Mouse (Mus musculus) bone marrow, adult 2 months (tissue): ENCODE measurements around the gene H2-T23. TPM values are rescaled to one million over a fixed set of nuclear protein-coding genes. Genes with fewer than 3 reads are reported as not detected.
A peak's percentile ranks its signal among the peaks of the same experiment; 100 is the strongest.

Experiments
- H3K27ac ChIP-seq: fragments of 200-500 bp; 2 replicates; pipeline ENCODE4 v1.5.1; 2012; ENCODE audit warnings: low read depth, mild to moderate bottlenecking, control low read depth, inconsistent platforms, low read length; ENCODE audit not compliant: control insufficient read depth, poor library complexity, insufficient read depth
- H3K4me1 ChIP-seq: fragments of 200-500 bp; 2 replicates; pipeline ENCODE4 v1.6.1; 2011; ENCODE audit warnings: low read length; ENCODE audit not compliant: control insufficient read depth, insufficient read depth
- H3K4me3 ChIP-seq: fragments of 200-500 bp; replicated peaks from 2 replicates; pipeline ENCODE3; 2011; ENCODE audit warnings: mild to moderate bottlenecking, low read depth, low read length, control low read depth; ENCODE audit not compliant: control insufficient read depth
- CTCF ChIP-seq: fragments of 200-500 bp; IDR thresholded peaks from 2 replicates; pipeline ENCODE4 v1.5.1; 2011; ENCODE audit warnings: low read length, control low read depth; ENCODE audit not compliant: control insufficient read depth, insufficient read depth
- POLR2A ChIP-seq: fragments of 200-500 bp; IDR thresholded peaks from 2 replicates; pipeline ENCODE4 v1.6.1; 2011; ENCODE audit warnings: low read depth, mild to moderate bottlenecking, control low read depth, low read length, borderline replicate concordance; ENCODE audit not compliant: control insufficient read depth
- WGBS: fragments of 180-500 bp; shearing (Covaris S2); methylation state at CpG from one replicate; pipeline ENCODE4 v1.1.7; 2018; 5-methylcytosine and 5-hydroxymethylcytosine counted together
- polyA plus RNA-seq: library from polyadenylated mRNA; stranded (reverse); fragments of >200 nt; gene quantifications from 2 replicates; pipeline ENCODE4 v1.2.4, GENCODE M21; 2011; ENCODE audit warnings: low replicate concordance; ENCODE audit not compliant: missing spikeins, insufficient read depth, insufficient read length

Gene H2-T23
- polyA plus RNA-seq, 1 experiment, result 94.6 TPM

DNA sequence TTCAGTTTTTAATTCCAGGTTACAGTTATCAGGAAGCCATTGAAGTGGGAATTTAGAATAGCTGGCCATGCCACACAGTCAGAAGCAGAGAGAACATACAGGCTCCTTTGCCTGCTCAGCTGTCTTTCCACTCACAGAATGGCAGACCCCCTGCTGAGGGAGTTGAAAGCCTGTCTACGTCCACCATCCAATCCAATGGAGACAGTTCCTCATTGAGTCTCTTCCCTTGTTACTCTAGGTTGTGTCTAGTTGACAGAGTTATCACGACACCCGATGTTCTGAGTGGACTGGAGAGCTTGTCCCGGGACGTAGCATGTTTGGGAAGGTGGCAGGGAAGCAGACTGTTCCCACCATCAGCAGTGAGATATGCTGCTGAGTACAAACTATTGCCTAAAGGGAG is 7.5 kb downstream of the H2-T23 start:
- Histone ChIP-seq H3K4me3 (no peak overlapping the region), H3K4me1 (peaks cover 13% of the 10 kb centered on the region), H3K27ac (no peak overlapping the region)
- 61% methylated on average over 5 of the region's 5 CpGs for WGBS
- TF ChIP-seq CTCF (no peak), POLR2A (no peak)

GRCm38 (mm10) chr17:36023710-36024654 is 8.7 kb downstream of the H2-T23 start:
- WGBS, result 30% methylated on average over 9 of the region's 9 CpGs
- TF ChIP-seq POLR2A (no peak), CTCF (no peak)
- Histone ChIP-seq H3K27ac (peak overlapping the region; percentile 78), H3K4me1 (peaks cover 13% of the 10 kb centered on the region), H3K4me3 (peak overlapping the region; percentile 43)

DNA sequence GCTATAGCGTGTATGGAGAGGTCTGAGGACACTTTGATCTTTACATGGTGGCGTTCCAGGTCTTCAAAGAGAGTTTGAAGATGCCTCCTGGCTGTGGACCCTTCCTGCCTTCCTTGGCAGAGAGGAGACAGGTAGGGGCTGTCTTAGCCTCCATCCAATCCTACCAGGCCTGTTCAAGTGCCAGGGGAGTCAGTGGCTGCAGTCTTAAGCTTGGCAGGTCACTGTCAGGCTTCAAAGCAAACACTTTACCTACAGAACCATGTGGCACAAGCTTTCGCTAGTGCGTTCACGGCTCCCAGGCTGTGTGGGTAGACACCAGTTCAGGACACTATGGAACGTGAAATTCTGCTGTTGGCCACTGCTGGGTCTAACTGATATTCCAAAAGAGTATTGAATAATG is 9.7 kb downstream of the H2-T23 start:
- peaks cover 13% of the 10 kb centered on the region for H3K4me1 ChIP-seq
- peak overlapping the region; percentile 41 for H3K27ac ChIP-seq
- WGBS, result 86% methylated on average over 6 of the region's 6 CpGs
- H3K4me3 ChIP-seq, result no peak overlapping the region
- TF ChIP-seq POLR2A (no peak), CTCF (no peak)

DNA sequence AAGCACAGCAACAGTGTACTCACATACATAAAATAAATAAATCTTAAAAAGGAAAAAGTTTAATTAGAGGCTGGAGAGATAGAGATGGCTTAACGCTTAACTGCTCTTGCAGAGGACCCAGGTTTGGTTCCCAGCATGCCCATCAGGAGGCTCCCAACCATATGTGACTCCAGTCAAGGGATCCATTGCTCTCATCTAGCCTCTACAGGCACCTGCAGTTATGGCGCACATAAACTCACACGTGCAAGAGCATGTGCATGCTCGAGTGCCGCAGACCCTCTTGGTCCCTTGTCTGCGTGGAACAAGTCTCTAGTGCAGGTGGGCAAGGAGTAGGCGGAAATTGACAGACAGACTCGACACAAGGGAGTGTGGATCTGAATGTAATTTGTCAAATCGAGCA is 10.6 kb downstream of the H2-T23 start:
- Histone ChIP-seq H3K27ac (peak overlapping the region; percentile 20), H3K4me1 (peaks cover 13% of the 10 kb centered on the region), H3K4me3 (no peak overlapping the region)
- WGBS, result 71% methylated on average over 9 of the region's 9 CpGs
- TF ChIP-seq CTCF (no peak), POLR2A (no peak)

DNA sequence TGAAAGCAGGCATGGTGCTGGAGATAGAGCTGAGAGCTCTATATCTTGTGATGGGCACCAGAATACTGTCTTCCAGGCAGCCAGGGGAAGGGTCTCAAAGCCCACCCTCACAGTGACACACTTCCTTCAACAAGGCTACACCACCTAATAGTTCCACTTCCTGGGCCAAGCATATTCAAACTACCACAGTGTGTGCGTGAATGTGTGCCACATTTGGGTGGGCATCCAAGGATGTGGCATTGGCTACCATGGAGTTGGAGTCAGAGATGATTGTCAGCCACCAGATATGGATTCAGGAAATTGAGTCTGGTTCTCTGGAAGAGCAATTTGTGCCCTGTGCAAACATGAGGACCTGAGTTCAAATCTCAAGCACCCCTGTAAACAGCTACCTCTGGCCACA is 11.3 kb downstream of the H2-T23 start:
- Histone ChIP-seq H3K4me1 (peaks cover 13% of the 10 kb centered on the region), H3K4me3 (no peak overlapping the region), H3K27ac (peak overlapping the region; percentile 65)
- WGBS, result 71% methylated on average over 1 of the region's 1 CpGs
- TF ChIP-seq POLR2A (no peak), CTCF (no peak)

- peak within 1 kb of the TSS; percentile 92 for H3K27ac ChIP-seq
- TF ChIP-seq POLR2A (peak; percentile 49), CTCF (no peak)
- 1% methylated on average over 15 of the region's 15 CpGs for WGBS
- H3K4me1 ChIP-seq, result peaks cover 13% of the 10 kb centered on the region
- peak within 1 kb of the TSS; percentile 86 for H3K4me3 ChIP-seq
Observed at GRCm38 (mm10) chr17:36020191-36021073, 12.2 kb downstream of the H2-T23 start, which contains the start of gene H2-T24. Gene H2-T24, minus strand, starts transcription at chr17:36020560.

DNA sequence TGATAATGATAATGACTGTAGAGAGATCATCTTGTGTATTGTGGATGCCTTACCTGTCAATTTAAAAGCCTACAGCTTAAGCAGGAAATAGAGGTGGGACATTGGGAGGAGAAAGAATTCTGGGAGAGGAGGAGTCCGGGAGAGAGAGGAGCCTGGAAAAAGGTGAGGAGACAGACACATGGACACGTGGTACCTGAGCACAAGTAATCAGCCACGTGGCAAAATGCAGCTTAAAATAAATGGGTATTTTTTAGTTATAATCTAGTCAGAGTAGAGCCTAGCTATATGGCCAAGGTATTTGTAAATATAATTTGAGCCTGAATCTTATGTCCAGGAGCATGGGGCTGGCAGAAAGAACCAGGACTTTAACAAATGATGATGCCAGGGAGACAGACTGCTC is 13.1 kb downstream of the H2-T23 start:
- Histone ChIP-seq H3K27ac (peak overlapping the region; percentile 92; the same call in 1 of the 2 replicates), H3K4me3 (peak overlapping the region; percentile 86), H3K4me1 (peaks cover 12% of the 10 kb centered on the region)
- no peak for TF ChIP-seq POLR2A
- no peak for TF ChIP-seq CTCF
- WGBS, result 24% methylated on average over 3 of the region's 3 CpGs

GRCm38 (mm10) chr17:36018979-36019378 is 13.7 kb downstream of the H2-T23 start:
- Histone ChIP-seq H3K4me1 (peaks cover 11% of the 10 kb centered on the region), H3K27ac (peak overlapping the region; percentile 33; the same call in 1 of the 2 replicates), H3K4me3 (peak overlapping the region; percentile 65)
- 41% methylated on average over 2 of the region's 2 CpGs for WGBS
- TF ChIP-seq CTCF (no peak), POLR2A (no peak)
